ENCODE assay signal across 15 mouse cellular contexts in genomic region chr8:110775316-110775715, GRCm38 (mm10). TPM values are rescaled to one million over a fixed set of nuclear protein-coding genes. Genes with fewer than 3 reads are reported as not detected.
DNase-seq lines count a peak whose midpoint lies in the region; ATAC-seq and TF ChIP-seq lines count a peak whose summit lies in the region.
"Had no signal": no experiment of that assay in that cellular context is flagged by ENCODE, and none has a peak within 500 bp of the region (broad histone marks: within the 10 kb centered on the region; RNA-seq: fewer than 3 reads in every experiment).

No protein-coding gene starts in this region.

- no peak for ATAC-seq in kidney, postnatal 0 days (replicated peaks; ENCODE audit: low FRiP score, low read depth)
- ATAC-seq in Patski, result no peak

- 85% methylated on average over 8 of the region's 8 CpGs for WGBS in kidney, postnatal 0 days

- in situ Hi-C loops in Patski (cut with MboI; ENCODE audit: low pct_unique_long_range_greater_than_20kb), result loop anchor here (25.0 kb wide), 1 partner anchor 962 kb away; the partner anchor contains the start of gene Bcar1

- CTCF ChIA-PET in Patski (lab: Charles Lee), result interaction anchor here (0.9 to 1.4 kb wide), 2 partner anchors 8 to 18 kb away, joined by 3 to 5 read pairs; no protein-coding TSS in a partner anchor

- H3K36me3 ChIP-seq in kidney, postnatal 0 days (ENCODE audit: insufficient read depth, low read length), result no peaks in the 10 kb centered on the region
- no peaks in the 10 kb centered on the region for H3K36me3 ChIP-seq in testis, adult 2 months (ENCODE audit: control insufficient read depth, insufficient read depth, low read length)
- H3K36me3 ChIP-seq: heart, embryonic 10.5 days; kidney, embryonic 15.5 days; midbrain, embryonic 10.5 days; neural tube, embryonic 12.5 days had no signal

- TF ChIP-seq POLR2A in testis, adult 2 months (IDR thresholded peaks at IDR 0.05; ENCODE audit: control insufficient read depth, low read depth, low read length), result no peak

- no peaks in the 10 kb centered on the region for H3K27me3 ChIP-seq in kidney, postnatal 0 days (ENCODE audit: insufficient read depth, low read length)
- H3K27me3 ChIP-seq in Patski, result no peaks in the 10 kb centered on the region
- no peaks in the 10 kb centered on the region for H3K27me3 ChIP-seq in testis, adult 2 months (ENCODE audit: control insufficient read depth, insufficient read depth, low read length)
- H3K27me3 ChIP-seq: kidney, embryonic 15.5 days; neural tube, embryonic 12.5 days had no signal

- H3K4me1 ChIP-seq in kidney, postnatal 0 days (replicated peaks; ENCODE audit: insufficient read depth, low read length), result no peaks in the 10 kb centered on the region
- H3K4me1 ChIP-seq in testis, adult 2 months (ENCODE audit: control insufficient read depth, insufficient read depth, low read length), result no peaks in the 10 kb centered on the region; the same call in none of the 2 replicates
- H3K4me1 ChIP-seq: heart, embryonic 10.5 days; midbrain, embryonic 10.5 days; neural tube, embryonic 12.5 days had no signal

- H3K9me3 ChIP-seq in kidney, postnatal 0 days (replicated peaks; ENCODE audit: low read length), result no peaks in the 10 kb centered on the region
- H3K9me3 ChIP-seq: heart, embryonic 10.5 days; kidney, embryonic 15.5 days; midbrain, embryonic 10.5 days; neural tube, embryonic 12.5 days had no signal

- peak; percentile 60 for TF ChIP-seq CTCF in kidney, postnatal 0 days (IDR thresholded peaks at IDR 0.05; ENCODE audit: low read depth)
- peak; percentile 65 for TF ChIP-seq CTCF in Patski (IDR thresholded peaks at IDR 0.05)
- peak; percentile 82 for TF ChIP-seq CTCF in testis, adult 2 months (IDR thresholded peaks at IDR 0.05; ENCODE audit: control insufficient read depth, insufficient read depth, insufficient replicate concordance, low read depth, low read length)

- H3K4me3 ChIP-seq in kidney, postnatal 0 days (replicated peaks; ENCODE audit: low read depth, low read length), result no peak overlapping the region
- H3K4me3 ChIP-seq in testis, adult 2 months (ENCODE audit: control insufficient read depth, low read depth, low read length), result no peak overlapping the region
- H3K4me3 ChIP-seq: heart, embryonic 10.5 days; kidney, embryonic 15.5 days; midbrain, embryonic 10.5 days; neural tube, embryonic 12.5 days had no signal

- H3K4me2 ChIP-seq in kidney, postnatal 0 days (ENCODE audit: low read length), result no peak overlapping the region
- H3K4me2 ChIP-seq: kidney, embryonic 15.5 days; neural tube, embryonic 12.5 days had no signal

- peak overlapping the region; percentile 74; the same call in 1 of the 2 replicates for H3K27ac ChIP-seq in kidney, postnatal 0 days
- no peak overlapping the region for H3K27ac ChIP-seq in testis, adult 2 months (ENCODE audit: control insufficient read depth, insufficient read depth, low read depth, low read length)
- H3K27ac ChIP-seq: heart, embryonic 10.5 days; midbrain, embryonic 10.5 days; neural tube, embryonic 12.5 days had no signal

- DNase-seq in kidney, postnatal 0 days (ENCODE audit: low spot score), result no peak
- DNase-seq in kidney, postnatal 14 days, result no peak
- peak; percentile 16 for DNase-seq in thymus, postnatal 14 days
- DNase-seq in thymus, postnatal 10 days (ENCODE audit: low spot score in 2 of 2), result no peak
- no peak for DNase-seq in Patski (ENCODE audit: low read depth, low spot score)
- no peak for DNase-seq in right cerebral cortex, adult 2 months (ENCODE audit: low spot score in 2 of 2)
- no peak for DNase-seq in layer of hippocampus, adult 11-12 months (ENCODE audit: low spot score)
- DNase-seq: adrenal gland, postnatal 25 days; cerebellum, adult 11-12 months; right cerebral cortex, adult 18-20 months had no signal

- POLR2A ChIA-PET in Patski (lab: Charles Lee), result interaction anchor here (0.6 kb wide), 1 partner anchor 87 kb away, joined by 4 read pairs; no protein-coding TSS in a partner anchor

- no peak overlapping the region for H3K9ac ChIP-seq in kidney, postnatal 0 days (ENCODE audit: low read depth, low read length)
- H3K9ac ChIP-seq: kidney, embryonic 15.5 days; neural tube, embryonic 12.5 days had no signal

RNA-seq across cellular contexts. Expression of gene Il34, which starts 30.4 kb away (rescaled TPM):
- 5.2 and 7.5 TPM in 2 replicates for polyA plus RNA-seq in kidney, postnatal 0 days (2015; fragmentation: Nextera tagmentation; extraction: Ambion mirVana)
- polyA plus RNA-seq in Patski (2021), result 35.6 TPM
- polyA plus RNA-seq in testis, adult 2 months (2012; rRNA removed), result 1.7 and 2.0 TPM in 2 replicates
- polyA plus RNA-seq: heart, embryonic 10.5 days had no signal

RNA-seq across cellular contexts. Expression of gene Mtss1l, which starts 54.0 kb away (rescaled TPM):
- polyA plus RNA-seq in kidney, postnatal 0 days (2015; fragmentation: Nextera tagmentation; extraction: Ambion mirVana), result 8.7 and 12.4 TPM in 2 replicates
- 17.4 TPM for polyA plus RNA-seq in Patski (2021)
- polyA plus RNA-seq in testis, adult 2 months (2012; rRNA removed), result 9.0 TPM in 2 replicates
